Mouse (Mus musculus): ENCODE results near the gene Gm49776.

Gm49776 gene

GRCm38 (mm10) chr16:18234671-18235388 lies 23.3 kb downstream of the Gm49776 start, which contains the start of gene Zdhhc8:
Gene Zdhhc8 (minus strand): TSS chr16:18235136.
- DNase-seq (ENCODE audit: low spot score): peak; percentile 75

GRCm38 (mm10) chr16:18233919-18234670 lies 24.0 kb downstream of the Gm49776 start:
- peak; percentile 21 for DNase-seq (ENCODE audit: low spot score)

GRCm38 (mm10) chr16:18233451-18233850 lies 24.7 kb downstream of the Gm49776 start:
- no peak for DNase-seq (ENCODE audit: low spot score)

DNA sequence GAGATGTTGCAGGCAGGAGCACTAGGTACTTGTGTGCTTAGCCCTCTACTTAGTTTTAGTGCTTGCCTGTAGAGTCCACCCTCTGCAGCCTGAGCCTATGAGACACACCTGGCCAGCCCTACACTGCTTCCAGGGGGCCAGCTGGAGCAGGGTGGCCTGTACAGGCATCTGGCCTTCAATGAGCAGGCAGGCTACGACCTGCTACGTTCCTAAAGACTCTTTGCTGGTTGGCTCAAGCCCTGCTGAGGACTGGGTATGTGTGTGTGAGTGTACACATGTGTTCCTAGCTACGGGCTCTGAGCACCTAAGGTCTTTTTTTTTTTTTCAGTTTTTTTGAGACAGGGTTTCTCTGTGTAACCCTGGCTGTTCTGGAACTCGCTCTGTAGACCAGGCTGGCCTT lies 26.7 kb downstream of the Gm49776 start:
- no peak for DNase-seq (ENCODE audit: low spot score)

DNA sequence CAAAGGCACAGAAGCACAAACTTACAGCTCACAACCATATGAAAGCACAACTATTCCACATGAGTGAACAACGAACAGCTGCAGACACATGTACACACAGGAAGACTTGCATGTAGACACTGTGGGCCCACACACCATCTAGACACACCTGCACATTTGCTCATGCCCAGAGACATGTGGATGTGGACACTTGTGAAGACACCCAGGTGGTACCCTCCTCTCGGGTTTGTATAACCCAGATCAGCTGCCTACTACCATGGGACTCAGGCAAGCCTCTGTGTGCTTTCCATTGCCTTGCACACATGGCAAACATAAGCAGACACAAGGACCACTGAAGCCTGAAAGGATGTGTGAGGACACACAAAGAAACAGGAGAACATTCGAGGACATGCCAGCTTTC lies 27.1 kb downstream of the Gm49776 start:
- no peak for DNase-seq (ENCODE audit: low spot score)

DNA sequence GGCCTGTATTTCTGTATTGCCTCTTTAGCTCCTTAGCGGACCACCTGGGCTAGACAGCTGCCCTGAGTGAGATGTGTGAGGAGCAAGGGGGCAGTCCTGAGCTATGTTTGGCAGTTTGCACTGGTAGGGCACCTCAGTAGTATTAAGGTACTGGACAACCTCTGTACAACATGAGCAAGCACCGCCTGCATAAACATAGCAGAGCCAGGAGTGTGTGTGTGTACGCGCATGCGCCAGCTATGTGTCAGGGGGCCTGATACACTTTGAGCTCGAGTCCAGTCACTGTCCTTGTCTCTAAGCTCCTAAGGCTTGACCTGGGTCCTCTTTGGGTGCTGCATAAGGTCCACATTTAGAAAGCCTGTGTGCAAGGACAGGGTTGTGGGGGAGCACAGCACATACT lies 27.5 kb downstream of the Gm49776 start:
- DNase-seq (ENCODE audit: low spot score): no peak

- DNase-seq (ENCODE audit: low spot score): no peak
Observed at GRCm38 (mm10) chr16:18229622-18230021, 28.5 kb downstream of the Gm49776 start.

DNA sequence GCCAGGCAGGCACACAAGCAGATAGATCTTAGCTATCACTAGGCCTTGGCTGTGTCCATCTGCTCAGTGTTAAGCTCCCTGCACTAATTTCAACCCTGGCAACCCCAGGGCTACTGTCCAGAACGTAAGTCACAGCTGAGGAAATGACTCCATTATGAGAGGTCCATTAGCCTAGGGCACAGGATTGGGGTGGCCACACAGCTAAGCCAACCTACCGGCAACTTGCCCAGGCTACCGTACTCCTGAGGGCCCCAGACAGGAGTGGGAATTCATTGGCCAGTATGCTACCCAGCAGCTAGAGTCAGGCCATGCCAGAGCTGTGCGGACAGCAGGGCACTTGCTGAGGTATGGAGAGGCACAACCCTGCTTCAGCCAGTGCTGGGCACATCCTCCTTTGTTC lies 29.3 kb downstream of the Gm49776 start:
- no peak for DNase-seq (ENCODE audit: low spot score)

DNA sequence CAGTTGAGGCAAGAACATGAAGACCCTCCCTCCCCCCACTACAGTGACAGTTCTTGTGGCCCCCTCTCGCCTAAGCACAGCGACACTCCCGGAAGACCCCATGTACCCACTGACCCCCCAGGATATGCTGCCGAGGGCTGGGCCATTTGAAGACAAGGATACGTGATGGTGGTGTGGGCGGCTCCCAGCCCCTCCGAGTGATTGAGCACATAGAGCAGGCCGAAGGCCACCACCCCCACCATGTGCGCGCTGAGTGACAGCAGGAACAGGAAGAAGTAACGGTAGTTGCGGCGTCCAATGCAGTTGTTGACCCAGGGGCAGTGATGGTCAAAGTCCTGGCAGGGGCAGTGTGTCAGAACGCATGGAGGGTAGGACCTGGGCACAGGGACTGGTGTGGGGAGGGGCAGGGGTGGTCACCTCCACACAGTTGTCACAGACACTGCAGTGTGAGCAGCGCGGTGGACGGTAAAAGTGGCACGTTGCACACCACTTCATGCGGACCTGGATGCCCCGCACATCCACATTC lies 30.2 kb downstream of the Gm49776 start:
- no peak for DNase-seq (ENCODE audit: low spot score)

DNA sequence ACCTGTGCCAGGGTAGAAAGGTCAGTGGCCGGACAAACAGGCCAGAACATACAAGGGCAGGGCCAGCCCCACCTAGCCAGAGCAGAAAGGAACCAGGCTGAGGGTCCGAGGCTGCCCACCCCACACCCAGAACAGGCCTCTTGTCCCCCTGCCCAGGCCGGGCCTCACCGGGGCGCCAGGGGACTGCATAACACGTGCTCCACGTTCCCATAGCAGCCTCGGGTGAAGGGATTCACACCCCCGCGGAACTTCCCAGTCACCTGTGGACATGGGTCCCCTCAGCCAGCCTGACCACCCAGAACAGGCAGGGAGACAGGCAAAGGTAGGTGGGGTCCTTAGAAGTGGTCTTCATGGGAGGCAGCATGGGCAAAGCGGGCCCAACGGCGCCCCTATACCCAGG lies 30.9 kb downstream of the Gm49776 start:
- DNase-seq (ENCODE audit: low spot score): no peak

DNA sequence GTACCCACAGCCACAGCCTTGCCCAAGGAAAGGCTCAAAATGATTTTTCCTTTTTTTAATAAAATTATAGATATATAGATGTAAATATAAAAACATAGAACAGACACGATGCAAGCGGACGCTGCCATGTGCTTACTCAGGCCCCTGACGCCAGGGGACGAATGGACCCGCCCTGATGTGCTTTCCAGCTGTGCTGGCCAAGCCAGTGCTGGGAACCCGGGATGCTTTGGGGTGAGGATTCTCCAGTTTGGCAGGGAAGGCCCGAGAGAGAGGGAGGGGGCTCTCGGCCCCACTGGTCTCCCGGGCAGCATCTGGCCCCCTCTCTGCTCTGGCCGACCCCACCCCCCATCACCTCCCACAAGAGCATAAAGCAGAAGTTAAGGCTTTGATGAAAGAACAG lies 35.9 kb downstream of the Gm49776 start:
- no peak for DNase-seq (ENCODE audit: low spot score)

DNA sequence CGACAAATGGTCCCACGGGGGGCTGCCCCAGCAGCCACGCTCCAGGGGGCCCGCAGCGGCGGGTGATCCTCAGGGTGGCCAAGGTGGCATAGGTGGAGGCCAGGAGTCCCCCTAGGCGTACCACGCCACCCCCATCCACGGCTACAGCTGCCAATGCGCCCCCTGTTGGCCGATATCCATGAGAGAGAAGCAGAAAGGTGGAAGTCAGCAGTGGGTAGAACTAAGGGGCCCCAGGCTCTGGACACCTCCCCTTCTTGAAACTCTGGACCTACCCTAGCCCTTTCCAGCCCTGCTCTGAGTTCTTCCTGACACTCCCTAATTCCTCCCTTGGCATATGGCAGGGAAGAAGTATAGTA lies 36.6 kb downstream of the Gm49776 start:
- DNase-seq (ENCODE audit: low spot score): no peak

DNA sequence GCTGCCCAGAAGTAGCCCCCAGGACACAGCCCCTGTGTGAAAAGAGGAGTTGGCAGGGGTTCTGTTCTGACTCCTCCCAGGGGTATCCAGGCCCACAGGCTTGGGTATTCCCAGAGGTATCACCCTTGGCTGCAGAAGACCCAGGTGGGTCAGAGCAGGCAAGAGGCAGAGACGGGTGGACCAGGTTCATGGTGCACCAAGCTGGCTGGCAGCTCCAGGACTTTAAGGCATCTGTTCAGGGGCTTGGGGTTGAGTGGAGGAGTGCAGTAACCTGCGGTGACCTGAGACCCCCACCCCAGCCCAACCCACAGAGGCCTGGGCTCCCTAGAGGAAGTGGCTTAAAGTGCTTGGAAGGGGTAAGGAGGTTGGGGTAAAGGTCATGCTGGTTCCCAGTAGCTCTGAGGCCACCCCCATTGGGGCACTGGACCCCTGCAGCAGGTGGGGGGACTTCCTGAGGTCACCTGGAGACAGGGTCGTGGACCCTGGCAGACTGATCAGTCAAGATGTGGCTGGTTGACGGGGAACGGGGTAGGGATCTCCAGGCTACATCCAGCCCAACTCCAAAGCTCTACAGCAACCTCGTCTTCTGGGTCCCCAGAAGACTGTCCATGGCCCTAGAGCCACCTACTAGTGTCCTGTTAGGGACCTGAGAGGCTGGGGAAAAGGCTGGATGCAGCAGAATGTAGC lies 37.1 kb downstream of the Gm49776 start:
- DNase-seq (ENCODE audit: low spot score): no peak

DNA sequence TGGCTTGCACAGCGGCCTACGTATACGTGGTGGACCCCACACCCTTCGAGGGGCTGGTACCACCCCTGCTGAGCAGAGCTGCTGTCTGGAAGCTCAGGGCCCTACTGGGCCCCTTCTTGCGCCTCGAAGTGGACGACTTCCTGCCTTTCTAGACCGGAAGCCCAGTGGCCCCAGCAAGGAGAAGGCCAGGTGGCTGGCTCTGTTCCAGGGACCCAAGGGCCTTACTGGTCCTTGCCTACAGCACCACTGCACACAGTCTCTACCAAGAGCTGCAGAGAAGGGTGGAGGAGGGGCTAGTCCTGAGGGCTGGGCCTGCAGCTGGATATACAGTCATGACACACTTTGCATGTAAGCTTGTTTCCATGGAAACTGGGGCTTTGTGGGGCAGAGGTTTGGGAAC lies 38.1 kb downstream of the Gm49776 start:
- no peak for DNase-seq (ENCODE audit: low spot score)

GRCm38 (mm10) chr16:18218580-18218996 lies 39.5 kb downstream of the Gm49776 start:
- no peak for DNase-seq (ENCODE audit: low spot score)

DNA sequence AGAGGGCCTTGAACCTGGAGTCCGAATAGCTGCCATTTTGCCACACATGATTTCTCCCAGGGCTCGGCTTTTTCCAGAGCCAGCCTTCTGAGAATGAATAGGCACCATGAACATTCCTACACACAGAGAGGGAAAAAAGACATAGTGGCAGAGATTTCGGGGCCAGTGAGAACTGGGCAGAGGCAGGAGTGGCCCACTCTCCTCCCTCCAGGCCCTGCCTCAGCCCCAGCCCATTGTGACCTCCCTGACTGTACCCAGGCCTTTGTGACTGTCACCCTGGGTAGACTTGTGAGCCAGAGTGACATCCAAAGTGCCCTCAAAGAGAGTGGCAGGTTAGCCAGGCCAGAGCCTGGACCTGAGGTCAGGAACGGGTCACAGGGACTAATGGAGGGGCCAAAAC lies 40.5 kb downstream of the Gm49776 start, which contains the start of gene Ccdc188:
Gene Ccdc188, plus strand, starts transcription at position 301 of the 400 bp plus-strand sequence.
- DNase-seq (ENCODE audit: low spot score): no peak

GRCm38 (mm10) chr16:18214858-18215257 lies 43.3 kb downstream of the Gm49776 start:
- no peak for DNase-seq (ENCODE audit: low spot score)

DNA sequence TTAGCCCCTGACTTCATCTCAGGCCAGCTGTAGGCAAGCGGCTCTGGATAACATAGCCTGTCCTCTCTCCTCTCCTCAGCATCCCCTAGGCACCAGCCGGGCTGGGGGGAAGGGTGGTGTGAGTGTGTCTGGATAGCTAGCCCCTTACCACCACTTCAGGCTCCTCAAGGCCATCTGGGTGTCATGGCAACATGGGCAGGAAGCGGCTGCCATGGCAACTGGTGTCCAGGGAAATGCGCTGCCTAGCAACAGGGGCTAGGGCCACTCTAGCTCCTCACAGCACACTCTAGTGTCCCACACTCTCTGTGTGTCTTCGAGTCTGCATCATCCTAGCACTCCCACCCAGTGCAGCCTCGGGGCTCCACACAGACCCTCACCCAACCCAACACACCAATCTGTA lies 44.4 kb downstream of the Gm49776 start:
- peak; percentile 95 for DNase-seq (ENCODE audit: low spot score)

DNA sequence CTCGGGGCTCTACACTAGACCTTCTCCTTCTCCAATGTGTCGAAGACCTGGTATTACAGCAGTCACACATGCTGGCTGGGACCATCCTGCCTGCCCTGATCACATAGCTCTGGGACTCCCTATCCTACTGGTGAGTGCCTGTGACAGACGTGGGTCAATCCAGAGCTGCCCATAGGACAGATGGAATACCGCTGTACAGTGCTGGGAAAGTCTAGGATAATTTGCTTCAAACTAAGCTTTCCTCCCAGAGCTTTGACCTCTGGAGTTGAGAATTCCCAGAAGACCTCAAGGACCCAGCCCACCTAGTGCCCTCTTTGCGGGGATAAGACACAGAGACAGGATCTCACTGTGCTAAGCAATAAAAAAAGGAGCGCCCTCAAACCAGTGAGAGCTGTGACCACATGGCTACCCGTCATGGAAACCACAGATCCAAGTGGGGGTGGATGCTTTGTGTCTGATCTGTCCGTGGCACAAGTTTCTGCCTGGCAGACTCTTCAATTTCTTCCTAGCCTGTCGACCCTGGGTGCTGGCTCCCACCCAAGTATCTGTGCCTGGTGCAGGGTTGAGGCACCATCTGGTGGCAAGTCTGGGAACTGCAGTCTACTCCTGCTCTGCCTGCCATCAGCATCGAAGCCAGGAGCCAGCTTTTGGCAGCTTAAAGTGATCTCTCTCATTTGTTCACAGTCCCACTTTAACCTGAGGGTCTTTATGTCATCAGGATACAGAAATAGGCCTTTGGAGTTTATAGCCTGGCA lies 46.5 kb downstream of the Gm49776 start:
- DNase-seq (ENCODE audit: low spot score): peak; percentile 96

GRCm38 (mm10) chr16:18210701-18211416 lies 47.3 kb downstream of the Gm49776 start:
- peak; percentile 81 for DNase-seq (ENCODE audit: low spot score)

- no peak for DNase-seq (ENCODE audit: low spot score)
Observed at GRCm38 (mm10) chr16:18203430-18204091, 54.6 kb downstream of the Gm49776 start.

Data from retina, embryonic 14.5 days (tissue).